Mouse (Mus musculus): Measurements from ENCODE around the gene Slc9a2. TPM values are rescaled to one million over a fixed set of nuclear protein-coding genes. Genes with fewer than 3 reads are reported as not detected.

Slc9a2 gene
- 0.10 TPM for polyA plus RNA-seq (2015; fragmentation: Illumina TruSeq; extraction: RNeasy Lipid Tissue Mini Kit (QIAGEN cat#74804); ENCODE audit: insufficient read depth, low replicate concordance)

GRCm38 (mm10) chr1:40680067-40680867 is at the start of gene Slc9a2:
Gene Slc9a2 (plus strand): TSS chr1:40680574.

GRCm38 (mm10) chr1:40790324-40791141 is 110.2 kb downstream of the Slc9a2 start, which contains the start of gene Mfsd9:
Gene Mfsd9 (minus strand): TSS chr1:40790687.

GRCm38 (mm10) chr1:40805351-40805750 is 125.0 kb downstream of the Slc9a2 start, which contains the start of gene Tmem182:
Gene Tmem182 (plus strand): TSS chr1:40805601.

Other genes with a start within 250 kb of the Slc9a2 start
- gene Il18r1, start 215.0 kb upstream of the Slc9a2 start, polyA plus RNA-seq (2015; fragmentation: Illumina TruSeq; extraction: RNeasy Lipid Tissue Mini Kit (QIAGEN cat#74804); ENCODE audit: insufficient read depth, low replicate concordance): 29.1 TPM
- gene Il18rap, start 165.2 kb upstream of the Slc9a2 start, polyA plus RNA-seq (2015; fragmentation: Illumina TruSeq; extraction: RNeasy Lipid Tissue Mini Kit (QIAGEN cat#74804); ENCODE audit: insufficient read depth, low replicate concordance): 21.7 TPM
- not detected for gene Slc9a4, start 100.5 kb upstream of the Slc9a2 start, polyA plus RNA-seq (2015; fragmentation: Illumina TruSeq; extraction: RNeasy Lipid Tissue Mini Kit (QIAGEN cat#74804); ENCODE audit: insufficient read depth, low replicate concordance)
- 1.7 TPM for gene Mfsd9, start 110.1 kb downstream of the Slc9a2 start, polyA plus RNA-seq (2015; fragmentation: Illumina TruSeq; extraction: RNeasy Lipid Tissue Mini Kit (QIAGEN cat#74804); ENCODE audit: insufficient read depth, low replicate concordance)
- not detected for gene Tmem182, start 125.0 kb downstream of the Slc9a2 start, polyA plus RNA-seq (2015; fragmentation: Illumina TruSeq; extraction: RNeasy Lipid Tissue Mini Kit (QIAGEN cat#74804); ENCODE audit: insufficient read depth, low replicate concordance)